Mouse (Mus musculus): ENCODE data around the gene Olfr557. TPM values are rescaled to one million over a fixed set of nuclear protein-coding genes. Genes with fewer than 3 reads are reported as not detected.

The Olfr557 gene
- not detected in 2 replicates for polyA plus RNA-seq (2021; fragmentation: Nextera tagmentation)
- long read RNA-seq, experiment 1, result 0 reads
- long read RNA-seq, experiment 2, result 0 reads

DNA sequence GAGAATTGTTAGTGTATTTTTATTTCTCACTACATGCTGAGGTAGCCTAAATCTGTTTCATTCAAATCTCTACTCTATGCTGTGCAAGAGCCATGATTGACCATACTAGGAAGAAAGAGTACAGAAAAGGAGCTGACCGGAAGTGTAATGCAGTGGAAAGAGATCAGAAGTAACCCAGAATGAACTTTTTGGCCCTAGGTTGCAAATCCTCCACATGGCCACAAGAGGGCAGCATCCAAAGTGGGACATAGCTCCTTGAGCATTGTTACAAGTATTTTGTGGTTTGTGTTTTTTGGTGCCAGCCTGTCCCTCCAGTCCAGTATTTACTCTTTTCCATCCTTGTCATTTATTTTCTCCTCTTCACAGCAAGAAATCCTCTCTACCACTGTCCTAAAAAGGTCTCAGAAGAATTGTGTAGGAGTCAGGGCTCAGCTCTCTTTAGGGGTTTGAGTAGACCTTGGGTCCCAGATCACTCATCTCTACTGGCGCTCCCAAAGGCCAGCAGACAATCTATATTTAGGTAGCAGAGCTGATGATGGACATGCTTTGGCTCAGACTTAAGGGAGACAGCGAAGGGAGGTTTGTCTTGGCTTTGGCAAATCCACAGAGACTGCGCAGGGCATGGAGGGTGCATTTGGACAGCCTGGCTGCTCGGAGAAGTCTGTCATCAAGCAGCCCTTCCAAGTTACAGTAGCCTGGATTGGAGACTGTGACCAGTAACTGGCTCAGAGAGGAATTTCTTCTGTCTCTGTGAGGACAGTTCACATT lies at the start of gene Olfr557:
TSS of gene Olfr557 (plus strand) at position 553 of the 768 bp plus-strand sequence.

DNA sequence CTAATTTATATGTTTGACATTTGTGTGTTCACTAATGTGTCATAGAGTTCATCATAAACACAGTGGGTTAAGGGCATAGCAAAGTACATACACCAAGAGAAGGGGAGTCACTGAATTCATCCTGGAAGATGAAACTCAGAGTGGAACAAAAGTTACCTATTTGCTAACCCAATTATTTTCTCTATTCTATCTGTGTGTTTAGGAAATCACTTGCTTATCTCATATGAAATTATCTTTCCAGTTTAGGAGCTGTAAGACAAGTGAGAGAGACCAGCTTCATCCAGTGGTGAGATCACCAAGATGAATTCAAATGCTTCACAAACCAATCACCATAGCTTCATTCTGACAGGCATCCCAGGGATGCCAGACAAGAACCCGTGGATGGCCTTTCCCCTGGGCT lies 37.2 kb upstream of the Olfr557 start, which contains the start of gene Olfr555:
TSS of gene Olfr555 (plus strand) at position 301 of the 400 bp plus-strand sequence.

DNA sequence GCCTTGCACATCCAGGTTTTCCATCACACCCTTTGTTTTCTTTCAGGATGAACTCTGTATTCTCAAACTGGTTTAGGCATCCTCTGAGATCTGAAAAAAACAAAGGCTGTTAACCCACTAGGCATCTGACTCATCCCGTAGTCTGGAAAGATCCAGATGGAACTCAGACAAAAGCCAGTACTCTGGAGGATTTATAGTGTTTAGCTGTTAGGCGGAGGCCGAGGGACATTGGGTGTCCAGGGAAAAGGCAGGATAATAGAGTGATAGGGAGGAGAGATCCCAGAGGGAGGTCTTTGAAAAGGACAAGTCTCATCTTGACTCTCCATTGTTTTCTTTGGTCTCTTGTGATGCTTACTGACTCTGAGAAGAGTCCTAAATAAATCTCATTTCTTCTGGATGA lies 31.1 kb upstream of the Olfr557 start, which contains the start of gene Olfr556:
TSS of gene Olfr556 (plus strand) at position 301 of the 400 bp plus-strand sequence.

DNA sequence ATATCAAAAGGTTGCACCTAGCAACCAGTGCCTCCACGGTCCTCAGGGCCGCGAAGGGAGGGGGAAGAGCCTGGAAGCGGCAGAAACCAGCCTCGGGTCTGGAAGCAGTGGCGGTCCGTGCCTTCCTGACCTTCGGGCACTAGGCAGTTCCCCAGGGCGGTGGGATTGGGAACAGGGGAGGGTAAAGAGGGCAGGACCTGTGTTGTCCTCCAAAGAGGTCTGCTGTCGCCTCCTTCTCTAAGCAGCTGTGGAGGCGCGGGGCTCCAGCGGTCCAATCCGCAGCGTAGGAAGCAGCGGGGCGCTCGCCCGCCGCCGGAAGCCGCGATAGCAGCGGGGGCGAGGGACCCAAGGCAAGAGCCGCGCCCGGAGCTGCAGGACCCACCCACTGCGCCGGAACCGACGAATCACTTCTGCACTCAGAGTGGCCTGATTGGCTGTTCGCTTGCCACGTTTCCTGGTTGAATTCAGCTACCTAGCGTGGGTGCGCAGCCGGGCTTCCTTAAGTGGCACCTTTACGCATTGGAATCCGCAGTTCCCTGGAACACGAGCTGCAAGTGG lies 8.7 kb upstream of the Olfr557 start, which contains the start of gene Trim68:
TSS of gene Trim68 (minus strand) at position 384 of the 558 bp plus-strand sequence.

GRCm38 (mm10) chr7:102701915-102702314 lies 6.2 kb downstream of the Olfr557 start, which contains the start of gene Olfr558:
Gene Olfr558 (plus strand): TSS chr7:102702215.

DNA sequence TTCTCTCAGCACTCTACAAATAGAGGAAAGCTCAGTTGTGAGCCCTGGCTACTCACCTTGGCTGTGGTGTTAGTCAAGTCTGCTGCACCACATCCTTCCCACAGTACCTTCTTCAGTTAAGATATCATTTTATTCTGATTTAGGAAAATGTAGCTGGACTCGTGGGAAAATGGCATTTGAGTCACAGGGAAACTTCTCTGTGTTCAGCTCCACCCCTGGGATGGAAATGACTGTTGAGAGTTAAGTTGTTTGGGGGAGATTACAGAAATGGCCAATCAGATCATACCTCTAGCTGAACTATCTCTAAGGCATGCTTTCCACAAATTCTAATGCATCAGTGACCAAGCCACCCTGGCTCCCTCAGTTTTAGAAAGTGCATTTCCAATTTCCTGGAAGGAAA lies 23.3 kb downstream of the Olfr557 start, which contains the start of gene Olfr33:
TSS of gene Olfr33 (minus strand) at position 101 of the 400 bp plus-strand sequence.

DNA sequence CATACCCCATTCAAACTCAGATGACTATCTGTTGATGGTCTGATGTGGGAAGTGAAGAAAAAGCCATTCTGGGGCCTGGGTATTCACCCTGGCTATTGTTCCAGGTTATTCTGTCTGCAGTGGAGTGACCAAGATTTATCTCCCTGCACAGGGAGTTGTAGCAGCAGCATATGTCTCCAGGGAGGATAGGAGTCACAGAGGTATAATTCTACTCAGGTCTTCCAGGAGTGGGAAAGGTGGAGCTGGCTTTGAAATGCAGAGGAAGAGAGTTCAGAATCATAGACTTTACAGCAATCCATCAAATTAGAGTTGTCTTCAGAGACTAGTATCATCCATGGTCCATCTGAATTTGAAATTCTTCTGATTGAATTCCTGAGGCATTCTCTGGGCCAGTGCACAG lies 31.7 kb downstream of the Olfr557 start, which contains the start of gene Olfr559:
TSS of gene Olfr559 (minus strand) at position 101 of the 400 bp plus-strand sequence.

Other genes starting within 250 kb of the Olfr557 start
- gene Olfr543, start 214.2 kb upstream of the Olfr557 start, polyA plus RNA-seq (2021; fragmentation: Nextera tagmentation), result not detected in 2 replicates
- gene Olfr544, start 207.6 kb upstream of the Olfr557 start, polyA plus RNA-seq (2021; fragmentation: Nextera tagmentation), result not detected in 2 replicates
- not detected in 2 replicates for gene Olfr545, start 196.3 kb upstream of the Olfr557 start, polyA plus RNA-seq (2021; fragmentation: Nextera tagmentation)
- not detected in 2 replicates for gene Olfr547, start 161.2 kb upstream of the Olfr557 start, polyA plus RNA-seq (2021; fragmentation: Nextera tagmentation)
- gene Olfr548-ps1, start 155.0 kb upstream of the Olfr557 start, polyA plus RNA-seq (2021; fragmentation: Nextera tagmentation), result not detected in 2 replicates
- gene Olfr549, start 146.0 kb upstream of the Olfr557 start, polyA plus RNA-seq (2021; fragmentation: Nextera tagmentation), result not detected in 2 replicates
- 0.54 and 0.67 TPM in 2 replicates for gene Trim21, start 130.4 kb upstream of the Olfr557 start, polyA plus RNA-seq (2021; fragmentation: Nextera tagmentation)
- gene Olfr550, start 124.5 kb upstream of the Olfr557 start, polyA plus RNA-seq (2021; fragmentation: Nextera tagmentation), result 1.9 and 2.1 TPM in 2 replicates
- not detected in 2 replicates for gene Olfr551, start 104.0 kb upstream of the Olfr557 start, polyA plus RNA-seq (2021; fragmentation: Nextera tagmentation)
- not detected in 2 replicates for gene Olfr552, start 98.1 kb upstream of the Olfr557 start, polyA plus RNA-seq (2021; fragmentation: Nextera tagmentation)
- gene Olfr553, start 77.7 kb upstream of the Olfr557 start, polyA plus RNA-seq (2021; fragmentation: Nextera tagmentation), result not detected in 2 replicates
- not detected in 2 replicates for gene Olfr554, start 57.5 kb upstream of the Olfr557 start, polyA plus RNA-seq (2021; fragmentation: Nextera tagmentation)
- gene Olfr555, start 37.1 kb upstream of the Olfr557 start, polyA plus RNA-seq (2021; fragmentation: Nextera tagmentation), result not detected in 2 replicates
- gene Olfr556, start 31.0 kb upstream of the Olfr557 start, polyA plus RNA-seq (2021; fragmentation: Nextera tagmentation), result not detected in 2 replicates
- 2.1 and 2.6 TPM in 2 replicates for gene Trim68, start 8.6 kb upstream of the Olfr557 start, polyA plus RNA-seq (2021; fragmentation: Nextera tagmentation)
- 0.10 and 0.13 TPM in 2 replicates for gene Olfr558, start 6.3 kb downstream of the Olfr557 start, polyA plus RNA-seq (2021; fragmentation: Nextera tagmentation)
- gene Olfr33, start 23.2 kb downstream of the Olfr557 start, polyA plus RNA-seq (2021; fragmentation: Nextera tagmentation), result not detected in 2 replicates
- gene Olfr559, start 31.6 kb downstream of the Olfr557 start, polyA plus RNA-seq (2021; fragmentation: Nextera tagmentation), result not detected in 2 replicates
- gene Olfr560, start 63.5 kb downstream of the Olfr557 start, polyA plus RNA-seq (2021; fragmentation: Nextera tagmentation), result not detected in 2 replicates
- gene Olfr78, start 63.6 kb downstream of the Olfr557 start, polyA plus RNA-seq (2021; fragmentation: Nextera tagmentation), result not detected in 2 replicates
- not detected in 2 replicates for gene Olfr561, start 75.3 kb downstream of the Olfr557 start, polyA plus RNA-seq (2021; fragmentation: Nextera tagmentation)
- gene Olfr564, start 107.6 kb downstream of the Olfr557 start, polyA plus RNA-seq (2021; fragmentation: Nextera tagmentation), result not detected in 2 replicates
- not detected in 2 replicates for gene Olfr566, start 162.9 kb downstream of the Olfr557 start, polyA plus RNA-seq (2021; fragmentation: Nextera tagmentation)
- gene Olfr568, start 181.2 kb downstream of the Olfr557 start, polyA plus RNA-seq (2021; fragmentation: Nextera tagmentation), result not detected in 2 replicates
- not detected in 2 replicates for gene Olfr569, start 195.0 kb downstream of the Olfr557 start, polyA plus RNA-seq (2021; fragmentation: Nextera tagmentation)
- gene Olfr570, start 198.7 kb downstream of the Olfr557 start, polyA plus RNA-seq (2021; fragmentation: Nextera tagmentation), result 0.23 TPM in 1 of 2 replicates, not detected in the other
- not detected in 2 replicates for gene Olfr571, start 221.6 kb downstream of the Olfr557 start, polyA plus RNA-seq (2021; fragmentation: Nextera tagmentation)
- gene Olfr572, start 228.5 kb downstream of the Olfr557 start, polyA plus RNA-seq (2021; fragmentation: Nextera tagmentation), result not detected in 2 replicates
- not detected in 2 replicates for gene Olfr573-ps1, start 246.7 kb downstream of the Olfr557 start, polyA plus RNA-seq (2021; fragmentation: Nextera tagmentation)